Mouse (Mus musculus): ENCODE measurements around the gene 1700123O20Rik. TPM values are rescaled to one million over a fixed set of nuclear protein-coding genes. Genes with fewer than 3 reads are reported as not detected.

Gene 1700123O20Rik
- polyA plus RNA-seq, 1 experiment from 2014 or later, result 78.0 TPM

GRCm38 (mm10) chr14:54734004-54734403 lies 48.0 kb downstream of the 1700123O20Rik start:
- no peak overlapping the region for H3K4me3 ChIP-seq
- no peak overlapping the region for H3K9ac ChIP-seq
- ATAC-seq (ENCODE audit: low FRiP score), result no peak
- 73% methylated on average over 4 of the region's 4 CpGs for WGBS
- H3K27ac ChIP-seq, result no peak overlapping the region
- H3K4me1 ChIP-seq (replicated peaks), result peaks cover 11% of the 10 kb centered on the region
- no peaks in the 10 kb centered on the region for H3K27me3 ChIP-seq
- H3K9me3 ChIP-seq, result no peaks in the 10 kb centered on the region
- H3K36me3 ChIP-seq, result no peaks in the 10 kb centered on the region
- no peak overlapping the region for H3K4me2 ChIP-seq

GRCm38 (mm10) chr14:54735221-54735620 lies 49.2 kb downstream of the 1700123O20Rik start:
- H3K4me3 ChIP-seq, result no peak overlapping the region
- H3K9ac ChIP-seq, result no peak overlapping the region
- no peaks in the 10 kb centered on the region for H3K9me3 ChIP-seq
- H3K4me1 ChIP-seq (replicated peaks), result peaks cover 11% of the 10 kb centered on the region
- H3K27ac ChIP-seq, result no peak overlapping the region
- H3K36me3 ChIP-seq, result no peaks in the 10 kb centered on the region
- H3K4me2 ChIP-seq, result no peak overlapping the region
- no peaks in the 10 kb centered on the region for H3K27me3 ChIP-seq
- 87% methylated on average over 4 of the region's 4 CpGs for WGBS
- no peak for ATAC-seq (ENCODE audit: low FRiP score)

- Histone ChIP-seq H3K4me1 (replicated peaks) (peaks cover 11% of the 10 kb centered on the region), H3K9ac (no peak overlapping the region), H3K9me3 (no peaks in the 10 kb centered on the region), H3K27me3 (no peaks in the 10 kb centered on the region), H3K36me3 (no peaks in the 10 kb centered on the region), H3K4me2 (no peak overlapping the region), H3K27ac (peak overlapping the region; percentile 48), H3K4me3 (no peak overlapping the region)
- ATAC-seq (ENCODE audit: low FRiP score), result peak; percentile 73
- WGBS, result 63% methylated on average over 14 of the region's 14 CpGs
Observed at GRCm38 (mm10) chr14:54736555-54737552, 50.8 kb downstream of the 1700123O20Rik start.

GRCm38 (mm10) chr14:54737634-54738033 lies 51.6 kb downstream of the 1700123O20Rik start:
- Histone ChIP-seq H3K36me3 (no peaks in the 10 kb centered on the region), H3K9me3 (no peaks in the 10 kb centered on the region), H3K9ac (no peak overlapping the region; the same call in 1 of the 2 replicates), H3K4me1 (replicated peaks) (peaks cover 11% of the 10 kb centered on the region), H3K27ac (peak overlapping the region; percentile 48), H3K27me3 (no peaks in the 10 kb centered on the region), H3K4me3 (no peak overlapping the region), H3K4me2 (no peak overlapping the region)
- WGBS, result 68% methylated on average over 10 of the region's 10 CpGs
- no peak for ATAC-seq (ENCODE audit: low FRiP score)

Small RNA genes lying within 50 kb of the gene (microRNA-seq; reads per million reads assigned to microRNA genes)
- gene Mir6948, result not detected

Other genes starting within 250 kb of the 1700123O20Rik start
- gene Lrp10, start 222.1 kb upstream of the 1700123O20Rik start, polyA plus RNA-seq (2015; fragmentation: Nextera tagmentation; extraction: Ambion mirVana), result 29.9 and 32.0 TPM in 2 replicates
- gene Rem2, start 210.1 kb upstream of the 1700123O20Rik start, polyA plus RNA-seq (2015; fragmentation: Nextera tagmentation; extraction: Ambion mirVana), result 48.0 and 48.8 TPM in 2 replicates
- 91.1 and 92.8 TPM in 2 replicates for gene Prmt5, start 168.7 kb upstream of the 1700123O20Rik start, polyA plus RNA-seq (2015; fragmentation: Nextera tagmentation; extraction: Ambion mirVana)
- gene Haus4, start 131.6 kb upstream of the 1700123O20Rik start, polyA plus RNA-seq (2015; fragmentation: Nextera tagmentation; extraction: Ambion mirVana), result 19.8 and 21.3 TPM in 2 replicates
- gene Ajuba, start 108.7 kb upstream of the 1700123O20Rik start, polyA plus RNA-seq (2015; fragmentation: Nextera tagmentation; extraction: Ambion mirVana), result 9.8 and 10.0 TPM in 2 replicates
- 6.8 and 7.6 TPM in 2 replicates for gene 4931414P19Rik, start 80.2 kb upstream of the 1700123O20Rik start, polyA plus RNA-seq (2015; fragmentation: Nextera tagmentation; extraction: Ambion mirVana)
- 439 and 447 TPM in 2 replicates for gene Psmb5, start 68.2 kb upstream of the 1700123O20Rik start, polyA plus RNA-seq (2015; fragmentation: Nextera tagmentation; extraction: Ambion mirVana)
- gene Psmb11, start 64.8 kb upstream of the 1700123O20Rik start, polyA plus RNA-seq (2015; fragmentation: Nextera tagmentation; extraction: Ambion mirVana), result not detected in 2 replicates
- not detected in 2 replicates for gene Gm17606, start 45.3 kb upstream of the 1700123O20Rik start, polyA plus RNA-seq (2015; fragmentation: Nextera tagmentation; extraction: Ambion mirVana)
- 8.6 and 9.4 TPM in 2 replicates for gene Cdh24, start 44.9 kb upstream of the 1700123O20Rik start, polyA plus RNA-seq (2015; fragmentation: Nextera tagmentation; extraction: Ambion mirVana)
- 155 and 169 TPM in 2 replicates for gene Acin1, start 715 bp downstream of the 1700123O20Rik start, polyA plus RNA-seq (2015; fragmentation: Nextera tagmentation; extraction: Ambion mirVana)
- gene Gm29776, start 12.6 kb downstream of the 1700123O20Rik start, polyA plus RNA-seq (2015; fragmentation: Nextera tagmentation; extraction: Ambion mirVana), result 0.18 and 0.34 TPM in 2 replicates
- gene Cebpe, start 26.0 kb downstream of the 1700123O20Rik start, polyA plus RNA-seq (2015; fragmentation: Nextera tagmentation; extraction: Ambion mirVana), result not detected in 2 replicates
- 4.7 and 5.3 TPM in 2 replicates for gene Slc7a8, start 95.7 kb downstream of the 1700123O20Rik start, polyA plus RNA-seq (2015; fragmentation: Nextera tagmentation; extraction: Ambion mirVana)
- not detected in 2 replicates for gene Rnf212b, start 127.9 kb downstream of the 1700123O20Rik start, polyA plus RNA-seq (2015; fragmentation: Nextera tagmentation; extraction: Ambion mirVana)
- gene Homez, start 184.7 kb downstream of the 1700123O20Rik start, polyA plus RNA-seq (2015; fragmentation: Nextera tagmentation; extraction: Ambion mirVana), result 10.3 and 13.8 TPM in 2 replicates
- gene Ppp1r3e, start 191.3 kb downstream of the 1700123O20Rik start, polyA plus RNA-seq (2015; fragmentation: Nextera tagmentation; extraction: Ambion mirVana), result 1.5 and 2.4 TPM in 2 replicates
- gene Bcl2l2, start 197.2 kb downstream of the 1700123O20Rik start, polyA plus RNA-seq (2015; fragmentation: Nextera tagmentation; extraction: Ambion mirVana), result 3.6 and 4.7 TPM in 2 replicates
- gene Gm20521, start 197.2 kb downstream of the 1700123O20Rik start, polyA plus RNA-seq (2015; fragmentation: Nextera tagmentation; extraction: Ambion mirVana), result 0.34 TPM in 1 of 2 replicates, not detected in the other
- gene Pabpn1, start 206.3 kb downstream of the 1700123O20Rik start, polyA plus RNA-seq (2015; fragmentation: Nextera tagmentation; extraction: Ambion mirVana), result 165 and 167 TPM in 2 replicates
- gene Slc22a17, start 226.9 kb downstream of the 1700123O20Rik start, polyA plus RNA-seq (2015; fragmentation: Nextera tagmentation; extraction: Ambion mirVana), result 148 and 158 TPM in 2 replicates
- gene Efs, start 239.9 kb downstream of the 1700123O20Rik start, polyA plus RNA-seq (2015; fragmentation: Nextera tagmentation; extraction: Ambion mirVana), result 15.4 and 15.6 TPM in 2 replicates
- gene Il25, start 246.5 kb downstream of the 1700123O20Rik start, polyA plus RNA-seq (2015; fragmentation: Nextera tagmentation; extraction: Ambion mirVana), result 0.38 and 0.83 TPM in 2 replicates

Data from hindbrain, embryonic 13.5 days (tissue).